Mouse (Mus musculus) heart, postnatal 0 days (tissue): ENCODE measurements around the gene Adcy7. TPM values are rescaled to one million over a fixed set of nuclear protein-coding genes. Genes with fewer than 3 reads are reported as not detected.

ENCODE experiments used
- ATAC-seq: fragments of 200-750 bp; cut with Nextera tagmentation; 2 replicates; pipeline ENCODE4 v1.8.0; 2017; ENCODE audit warnings: low read depth, moderate number of reproducible peaks, moderate library complexity; ENCODE audit not compliant: insufficient read depth
- DNase-seq: peaks from one replicate; pipeline ENCODE4 v3.0.0-alpha.2; 2016; ENCODE audit warnings: low spot score
- H3K27ac ChIP-seq: fragments of 300-500 bp; sonication (generic); 2 replicates; pipeline ENCODE4 v1.5.1; 2014; ENCODE audit warnings: low read depth, mild to moderate bottlenecking
- H3K27me3 ChIP-seq: fragments of 300-500 bp; sonication (generic); 2 replicates; pipeline ENCODE4 v1.6.1; 2014; ENCODE audit warnings: low read length, mixed read lengths; ENCODE audit not compliant: control insufficient read depth, insufficient read depth
- H3K36me3 ChIP-seq: fragments of 300-500 bp; sonication (generic); replicated peaks from 2 replicates; pipeline ENCODE4 v1.6.1; 2014; ENCODE audit warnings: low read length, mixed read lengths; ENCODE audit not compliant: control insufficient read depth, insufficient read depth
- H3K4me1 ChIP-seq: fragments of 300-500 bp; sonication (generic); 2 replicates; pipeline ENCODE4 v1.6.1; 2014; ENCODE audit warnings: antibody characterized with exemption; ENCODE audit not compliant: control insufficient read depth, insufficient read depth
- H3K4me2 ChIP-seq: fragments of 300-500 bp; sonication (generic); 2 replicates; pipeline ENCODE4 v1.6.1; 2014; ENCODE audit warnings: low read depth, mild to moderate bottlenecking, low read length, moderate library complexity
- H3K4me3 ChIP-seq: fragments of 300-500 bp; sonication (generic); 2 replicates; pipeline ENCODE4 v1.5.1; 2014; ENCODE audit warnings: low read depth, low read length
- H3K9ac ChIP-seq: fragments of 300-500 bp; sonication (generic); replicated peaks from 2 replicates; pipeline ENCODE4 v1.6.1; 2014; ENCODE audit warnings: low read depth, low read length, mixed read lengths
- H3K9me3 ChIP-seq: fragments of 300-500 bp; sonication (generic); replicated peaks from 2 replicates; pipeline ENCODE4 v1.6.1; 2016; ENCODE audit warnings: low read length; ENCODE audit not compliant: control insufficient read depth
- CTCF ChIP-seq: IDR thresholded peaks from 2 replicates; pipeline ENCODE4 v1.5.1; 2016; ENCODE audit warnings: antibody characterized with exemption, control low read depth, low read depth
- EP300 ChIP-seq: IDR thresholded peaks from 2 replicates; pipeline ENCODE4 v1.6.1; 2016; ENCODE audit warnings: antibody characterized with exemption, low read depth
- WGBS: fragments of 180-500 bp; shearing (Covaris S2); extraction: QIAGEN DNeasy Blood & Tissue Kit; methylation state at CpG from one replicate; pipeline ENCODE4 v1.1.7; 2014; 5-methylcytosine and 5-hydroxymethylcytosine counted together
- polyA plus RNA-seq: library from polyadenylated mRNA; unstranded; fragments of >200 nt; fragmentation: Nextera tagmentation; extraction: Ambion mirVana; gene quantifications from 2 replicates; pipeline ENCODE4 v1.2.1, GENCODE M21; 2015
- total RNA-seq: library from RNA; depleted of rRNA; stranded (reverse); fragments of >200 nt; gene quantifications from 2 replicates; pipeline ENCODE4 v1.2.3, GENCODE M21; 2014; ENCODE audit warnings: low replicate concordance

Adcy7 gene
- total and polyA plus RNA-seq, 2 experiments from 2014 or later: 1.9 to 7.3 TPM

GRCm38 (mm10) chr8:88254957-88255356, 17.2 kb upstream of the Adcy7 start:
- H3K4me2 ChIP-seq: no peak overlapping the region
- no peak for TF ChIP-seq CTCF
- no peak for TF ChIP-seq EP300
- no peak overlapping the region for H3K9ac ChIP-seq
- peaks cover 60% of the 10 kb centered on the region for H3K36me3 ChIP-seq
- H3K27me3 ChIP-seq: no peaks in the 10 kb centered on the region
- no peak overlapping the region for H3K27ac ChIP-seq
- DNase-seq (no peak), ATAC-seq (no peak)
- no peaks in the 10 kb centered on the region for H3K4me1 ChIP-seq
- no peaks in the 10 kb centered on the region for H3K9me3 ChIP-seq
- H3K4me3 ChIP-seq: no peak overlapping the region
- WGBS: 91% methylated on average over 7 of the region's 7 CpGs

GRCm38 (mm10) chr8:88258024-88258423, 14.2 kb upstream of the Adcy7 start:
- H3K27me3 ChIP-seq: no peaks in the 10 kb centered on the region
- no peak overlapping the region for H3K4me3 ChIP-seq
- H3K36me3 ChIP-seq: peaks cover 38% of the 10 kb centered on the region
- H3K9me3 ChIP-seq: no peaks in the 10 kb centered on the region
- H3K27ac ChIP-seq: no peak overlapping the region
- no peak overlapping the region for H3K9ac ChIP-seq
- DNase-seq (no peak), ATAC-seq (no peak)
- H3K4me1 ChIP-seq: 0 out of 2 replicates have a peak, but pooled peaks cover 6% of the 10 kb centered on the region
- TF ChIP-seq CTCF (no peak), EP300 (no peak)
- 71% methylated on average over 6 of the region's 6 CpGs for WGBS
- H3K4me2 ChIP-seq: no peak overlapping the region

DNA sequence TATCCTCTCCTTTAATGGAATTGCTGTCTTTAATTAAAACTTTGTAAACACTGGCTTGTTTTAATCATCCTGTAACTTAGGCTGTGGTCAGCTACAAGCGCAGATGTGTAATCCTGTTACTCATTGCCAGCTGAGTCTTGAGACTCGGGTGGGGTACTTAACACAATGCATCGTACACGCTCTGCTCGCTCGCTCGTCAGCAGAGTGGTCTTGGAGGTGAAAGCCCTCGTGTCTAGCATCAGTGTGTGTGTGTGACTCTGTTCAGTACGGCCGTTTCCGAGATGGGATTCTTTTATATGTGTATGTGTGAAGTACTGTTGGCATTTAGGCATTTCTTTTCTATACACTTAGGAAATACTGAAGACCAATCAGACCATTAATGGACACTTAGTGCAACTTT, 13.7 kb upstream of the Adcy7 start:
- H3K9me3 ChIP-seq: no peaks in the 10 kb centered on the region
- DNase-seq (no peak), ATAC-seq (no peak)
- H3K4me1 ChIP-seq: 0 out of 2 replicates have a peak, but pooled peaks cover 6% of the 10 kb centered on the region
- H3K4me3 ChIP-seq: no peak overlapping the region
- H3K27ac ChIP-seq: no peak overlapping the region
- H3K9ac ChIP-seq: no peak overlapping the region
- 82% methylated on average over 11 of the region's 11 CpGs for WGBS
- H3K36me3 ChIP-seq: peaks cover 37% of the 10 kb centered on the region
- TF ChIP-seq CTCF (no peak), EP300 (no peak)
- no peak overlapping the region for H3K4me2 ChIP-seq
- H3K27me3 ChIP-seq: no peaks in the 10 kb centered on the region

DNA sequence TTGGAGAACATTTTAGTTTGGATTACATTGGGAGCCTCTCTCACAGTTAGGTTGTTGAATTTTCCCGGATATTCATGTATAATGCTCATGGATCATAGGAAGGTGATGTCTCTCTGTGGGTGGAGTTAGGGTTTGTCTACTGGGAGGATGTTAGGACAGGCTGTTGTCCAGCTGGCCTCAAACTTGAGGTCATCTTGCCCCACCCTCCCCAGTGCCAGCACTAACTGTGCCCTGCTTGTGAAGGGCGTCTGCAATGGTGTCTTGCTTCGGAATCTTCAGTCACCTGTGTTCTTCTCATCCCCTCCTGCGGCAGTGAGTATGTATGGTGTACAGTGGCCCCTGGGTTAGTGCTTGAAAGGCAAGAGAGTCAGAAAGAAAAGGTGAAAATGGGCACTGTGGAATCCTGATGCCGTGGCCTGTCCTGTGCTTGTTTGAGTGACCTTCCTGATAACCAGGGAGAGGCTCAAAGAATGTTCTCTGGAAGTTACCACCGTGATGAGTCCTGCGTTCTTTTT, 11.7 kb upstream of the Adcy7 start:
- Histone ChIP-seq H3K27ac (no peak overlapping the region), H3K9me3 (no peaks in the 10 kb centered on the region), H3K27me3 (no peaks in the 10 kb centered on the region), H3K9ac (no peak overlapping the region), H3K36me3 (peaks cover 22% of the 10 kb centered on the region), H3K4me2 (no peak overlapping the region), H3K4me1 (0 out of 2 replicates have a peak, but pooled peaks cover 6% of the 10 kb centered on the region), H3K4me3 (no peak overlapping the region)
- TF ChIP-seq EP300: no peak
- TF ChIP-seq CTCF: no peak
- DNase-seq (no peak), ATAC-seq (no peak)
- WGBS: 54% methylated on average over 7 of the region's 7 CpGs

DNA sequence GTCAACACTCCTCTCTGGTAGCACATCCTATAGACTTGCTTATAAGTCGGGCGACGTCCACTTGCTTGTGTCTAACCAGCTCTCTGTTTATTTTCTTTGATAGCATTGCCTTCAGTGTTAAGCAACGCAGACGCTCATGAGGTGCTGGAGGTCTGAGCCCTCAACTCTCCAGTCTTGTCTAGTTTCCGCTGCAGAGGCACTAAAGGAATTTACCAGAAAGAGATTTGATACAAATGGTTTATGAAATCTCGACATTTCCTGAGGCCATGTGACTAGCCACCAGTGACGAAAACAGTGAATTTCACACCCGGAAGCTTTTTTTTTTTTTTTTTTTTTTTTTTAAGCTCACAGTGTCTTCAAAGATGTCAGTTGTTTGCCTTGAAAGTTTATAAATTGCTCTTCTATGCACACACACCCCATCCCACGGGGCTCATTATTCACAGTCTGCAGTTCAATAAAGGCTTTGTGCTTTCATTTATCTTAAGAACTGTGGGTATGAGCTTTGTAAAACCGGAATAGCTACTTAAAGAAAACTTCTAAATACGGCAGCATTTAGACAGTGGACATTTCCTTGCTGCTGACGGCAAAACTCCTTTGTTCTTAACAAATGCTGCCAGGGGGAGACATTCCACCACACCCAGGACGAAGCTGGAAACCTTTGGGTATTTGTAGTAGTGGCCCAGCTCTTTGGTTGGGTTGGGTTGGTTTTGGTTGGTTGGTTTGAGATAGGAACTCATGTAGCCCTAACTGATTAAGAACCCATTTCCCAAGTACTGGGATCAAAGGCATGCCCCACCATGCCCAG, 9.2 kb upstream of the Adcy7 start:
- no peak for TF ChIP-seq CTCF
- TF ChIP-seq EP300: no peak
- WGBS: 52% methylated on average over 14 of the region's 14 CpGs
- Histone ChIP-seq H3K27me3 (no peaks in the 10 kb centered on the region), H3K4me2 (no peak overlapping the region), H3K27ac (no peak overlapping the region), H3K9me3 (no peaks in the 10 kb centered on the region), H3K4me3 (no peak overlapping the region), H3K4me1 (0 out of 2 replicates have a peak, but pooled peaks cover 6% of the 10 kb centered on the region), H3K36me3 (0 out of 2 replicates have a peak, but pooled peaks cover 2% of the 10 kb centered on the region), H3K9ac (no peak overlapping the region)
- ATAC-seq (no peak), DNase-seq (no peak)
